Mouse (Mus musculus): Measurements from ENCODE around the gene Atf3. TPM values are rescaled to one million over a fixed set of nuclear protein-coding genes. Genes with fewer than 3 reads are reported as not detected.

The Atf3 gene
- polyA plus RNA-seq, 1 experiment from 2014 or later, result 3.6 TPM

DNA sequence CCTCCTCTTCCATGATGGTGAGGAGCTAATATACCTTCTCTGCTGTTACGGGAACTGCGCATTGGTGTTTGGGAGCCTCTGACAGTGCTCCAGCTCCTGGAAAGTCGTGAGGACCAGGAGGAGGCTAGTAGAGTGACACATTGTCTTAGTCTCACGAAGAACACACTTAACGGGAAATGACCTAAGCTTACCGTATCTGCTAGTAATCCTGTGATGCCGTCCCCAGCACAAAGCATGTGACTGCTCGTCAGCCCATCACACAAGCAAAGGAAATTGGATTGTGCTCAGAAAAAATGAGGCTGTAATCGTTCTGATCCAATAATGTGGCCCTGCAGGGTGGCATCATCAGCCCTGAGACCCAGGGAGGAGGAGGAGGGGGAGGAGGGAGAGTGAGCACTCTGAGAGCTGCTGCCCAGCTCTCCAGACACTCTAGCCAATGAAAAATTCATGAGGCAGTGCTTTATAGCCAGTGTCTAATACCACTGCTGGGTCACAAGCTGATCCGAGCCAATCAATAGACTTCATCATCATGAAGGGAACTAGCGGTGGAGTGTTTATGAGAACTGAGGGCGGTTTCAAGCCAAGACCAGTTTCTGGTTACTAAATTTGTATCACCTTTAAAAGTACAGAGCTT lies 24.3 kb upstream of the Atf3 start:
- H3K27me3 ChIP-seq (replicated peaks; ENCODE audit: control insufficient read depth, insufficient read depth, low read length), result no peaks in the 10 kb centered on the region
- ATAC-seq (replicated peaks; ENCODE audit: low FRiP score) (no peak), DNase-seq (ENCODE audit: low spot score) (no peak)
- no peak overlapping the region for H3K4me3 ChIP-seq (ENCODE audit: low read depth, low read length)
- H3K9ac ChIP-seq (ENCODE audit: low read depth, low read length), result no peak overlapping the region
- WGBS, result 68% methylated on average over 12 of the region's 12 CpGs
- no peaks in the 10 kb centered on the region for H3K4me1 ChIP-seq (replicated peaks; ENCODE audit: control insufficient read depth, insufficient read depth, low read length)
- no peaks in the 10 kb centered on the region; the same call in 1 of the 2 replicates for H3K9me3 ChIP-seq (ENCODE audit: control insufficient read depth, low read length)
- H3K27ac ChIP-seq (ENCODE audit: low read depth, low read length), result no peak overlapping the region
- peaks cover 3% of the 10 kb centered on the region; the same call in 1 of the 2 replicates for H3K36me3 ChIP-seq (ENCODE audit: control insufficient read depth, insufficient read depth, low read length)
- H3K4me2 ChIP-seq, result no peak overlapping the region

DNA sequence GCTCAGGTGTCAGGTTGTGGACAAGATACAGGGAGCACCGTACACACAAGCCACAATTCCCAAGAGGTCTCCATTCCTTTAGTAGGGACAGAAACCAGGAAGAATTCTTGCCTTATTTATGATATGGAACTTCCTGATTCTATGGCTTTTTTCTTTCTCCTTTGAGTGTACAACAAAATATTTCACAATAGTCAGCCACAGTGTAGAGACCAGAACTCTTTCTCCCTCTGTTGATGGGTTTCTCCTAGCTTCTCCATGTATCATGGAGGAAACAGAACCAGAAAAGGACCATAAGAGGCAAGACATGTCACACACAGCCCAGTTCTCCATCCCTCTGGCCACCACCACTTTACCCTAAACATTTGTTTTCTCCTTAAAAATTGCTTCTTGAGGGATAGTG lies 23.7 kb upstream of the Atf3 start:
- peaks cover 3% of the 10 kb centered on the region; the same call in 1 of the 2 replicates for H3K36me3 ChIP-seq (ENCODE audit: control insufficient read depth, insufficient read depth, low read length)
- H3K4me3 ChIP-seq (ENCODE audit: low read depth, low read length), result no peak overlapping the region
- ATAC-seq (replicated peaks; ENCODE audit: low FRiP score), result no peak
- WGBS, result 90% methylated on average over 1 of the region's 1 CpGs
- DNase-seq (ENCODE audit: low spot score), result no peak
- no peak overlapping the region for H3K27ac ChIP-seq (ENCODE audit: low read depth, low read length)
- no peaks in the 10 kb centered on the region; the same call in 1 of the 2 replicates for H3K9me3 ChIP-seq (ENCODE audit: control insufficient read depth, low read length)
- no peak overlapping the region for H3K4me2 ChIP-seq
- no peak overlapping the region for H3K9ac ChIP-seq (ENCODE audit: low read depth, low read length)
- H3K4me1 ChIP-seq (replicated peaks; ENCODE audit: control insufficient read depth, insufficient read depth, low read length), result no peaks in the 10 kb centered on the region
- H3K27me3 ChIP-seq (replicated peaks; ENCODE audit: control insufficient read depth, insufficient read depth, low read length), result no peaks in the 10 kb centered on the region

GRCm38 (mm10) chr1:191239602-191240001 lies 21.8 kb upstream of the Atf3 start:
- Histone ChIP-seq H3K36me3 (ENCODE audit: control insufficient read depth, insufficient read depth, low read length) (no peaks in the 10 kb centered on the region), H3K27ac (ENCODE audit: low read depth, low read length) (no peak overlapping the region), H3K4me3 (ENCODE audit: low read depth, low read length) (no peak overlapping the region), H3K4me2 (no peak overlapping the region), H3K4me1 (replicated peaks; ENCODE audit: control insufficient read depth, insufficient read depth, low read length) (no peaks in the 10 kb centered on the region), H3K27me3 (replicated peaks; ENCODE audit: control insufficient read depth, insufficient read depth, low read length) (no peaks in the 10 kb centered on the region), H3K9me3 (ENCODE audit: control insufficient read depth, low read length) (no peaks in the 10 kb centered on the region), H3K9ac (ENCODE audit: low read depth, low read length) (no peak overlapping the region)
- DNase-seq (ENCODE audit: low spot score) (no peak), ATAC-seq (replicated peaks; ENCODE audit: low FRiP score) (no peak)
- WGBS, result 82% methylated on average over 4 of the region's 4 CpGs

- no peak overlapping the region for H3K4me3 ChIP-seq (ENCODE audit: low read depth, low read length)
- no peaks in the 10 kb centered on the region for H3K4me1 ChIP-seq (replicated peaks; ENCODE audit: control insufficient read depth, insufficient read depth, low read length)
- H3K9ac ChIP-seq (ENCODE audit: low read depth, low read length), result no peak overlapping the region
- no peaks in the 10 kb centered on the region for H3K9me3 ChIP-seq (ENCODE audit: control insufficient read depth, low read length)
- no peaks in the 10 kb centered on the region for H3K36me3 ChIP-seq (ENCODE audit: control insufficient read depth, insufficient read depth, low read length)
- H3K27me3 ChIP-seq (replicated peaks; ENCODE audit: control insufficient read depth, insufficient read depth, low read length), result no peaks in the 10 kb centered on the region
- no peak overlapping the region for H3K4me2 ChIP-seq
- WGBS, result 85% methylated on average over 6 of the region's 6 CpGs
- ATAC-seq (replicated peaks; ENCODE audit: low FRiP score) (no peak), DNase-seq (ENCODE audit: low spot score) (no peak)
- H3K27ac ChIP-seq (ENCODE audit: low read depth, low read length), result no peak overlapping the region
These were observed 18.1 kb upstream of the Atf3 start for GRCm38 (mm10) chr1:191235788-191236542.

- Histone ChIP-seq H3K9ac (ENCODE audit: low read depth, low read length) (no peak overlapping the region), H3K27me3 (replicated peaks; ENCODE audit: control insufficient read depth, insufficient read depth, low read length) (no peaks in the 10 kb centered on the region), H3K4me1 (replicated peaks; ENCODE audit: control insufficient read depth, insufficient read depth, low read length) (no peaks in the 10 kb centered on the region), H3K9me3 (ENCODE audit: control insufficient read depth, low read length) (no peaks in the 10 kb centered on the region), H3K4me3 (ENCODE audit: low read depth, low read length) (no peak overlapping the region), H3K27ac (ENCODE audit: low read depth, low read length) (no peak overlapping the region), H3K4me2 (no peak overlapping the region), H3K36me3 (ENCODE audit: control insufficient read depth, insufficient read depth, low read length) (no peaks in the 10 kb centered on the region)
- ATAC-seq (replicated peaks; ENCODE audit: low FRiP score), result no peak
- no peak for DNase-seq (ENCODE audit: low spot score)
- WGBS, result 62% methylated on average over 4 of the region's 4 CpGs
These were observed 17.0 kb upstream of the Atf3 start for GRCm38 (mm10) chr1:191234837-191235236.

DNA sequence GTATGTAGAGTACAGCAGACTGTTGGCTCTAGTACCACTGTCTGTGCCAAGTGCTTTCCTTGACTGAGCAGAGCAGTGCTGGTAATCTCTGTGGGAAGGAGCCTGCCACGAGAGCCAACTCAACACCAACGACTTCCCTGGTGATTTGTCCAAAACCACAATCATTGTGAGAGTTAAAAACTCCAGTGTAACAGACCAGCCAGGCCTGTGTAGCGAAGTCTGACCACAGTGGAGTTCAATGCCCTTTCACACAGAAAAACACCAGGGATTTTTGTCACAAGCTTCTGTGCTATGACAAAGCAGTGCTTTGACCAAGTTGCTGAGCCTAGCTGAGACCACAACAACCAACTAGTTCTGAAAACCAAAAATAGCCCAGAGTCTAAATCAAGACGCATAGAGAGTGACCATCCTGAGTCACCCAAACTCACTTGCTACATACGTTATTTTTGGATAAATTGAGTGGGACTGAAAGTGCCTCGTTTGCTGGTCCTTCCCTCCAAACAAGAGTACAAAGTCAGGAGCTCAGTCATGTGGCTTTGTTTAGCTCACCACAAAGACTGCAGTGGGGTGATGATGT lies 12.6 kb upstream of the Atf3 start:
- 67% methylated on average over 6 of the region's 6 CpGs for WGBS

DNA sequence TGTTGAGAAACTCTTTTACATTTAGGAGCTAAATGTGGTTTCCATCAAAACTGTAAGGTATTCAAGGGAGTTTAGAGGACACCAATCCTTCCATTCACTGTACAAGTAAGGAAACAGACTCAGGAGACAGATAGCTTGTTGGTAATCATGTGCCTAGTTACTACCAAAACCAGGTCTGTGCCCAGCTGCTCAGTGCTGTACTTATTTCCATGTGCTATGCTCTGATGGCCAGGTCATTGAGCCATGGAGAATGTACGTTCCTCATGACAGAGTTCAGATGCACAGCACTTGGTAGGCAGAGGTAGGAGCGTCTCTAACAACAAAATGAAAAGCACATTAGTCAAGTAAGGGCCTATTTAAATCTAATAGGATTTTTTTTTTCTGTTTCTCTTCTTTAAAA lies 8.7 kb upstream of the Atf3 start:
- no peaks in the 10 kb centered on the region for H3K36me3 ChIP-seq (ENCODE audit: control insufficient read depth, insufficient read depth, low read length)
- H3K9ac ChIP-seq (ENCODE audit: low read depth, low read length), result no peak overlapping the region
- H3K27me3 ChIP-seq (replicated peaks; ENCODE audit: control insufficient read depth, insufficient read depth, low read length), result no peaks in the 10 kb centered on the region
- no peak overlapping the region for H3K27ac ChIP-seq (ENCODE audit: low read depth, low read length)
- H3K4me2 ChIP-seq, result no peak overlapping the region
- H3K4me1 ChIP-seq (replicated peaks; ENCODE audit: control insufficient read depth, insufficient read depth, low read length), result peaks cover 12% of the 10 kb centered on the region
- no peaks in the 10 kb centered on the region for H3K9me3 ChIP-seq (ENCODE audit: control insufficient read depth, low read length)
- H3K4me3 ChIP-seq (ENCODE audit: low read depth, low read length), result no peak overlapping the region
- WGBS, result 88% methylated on average over 2 of the region's 2 CpGs
- DNase-seq (ENCODE audit: low spot score) (no peak), ATAC-seq (replicated peaks; ENCODE audit: low FRiP score) (no peak)

More for the DNA sequence above, 12.6 kb upstream of the Atf3 start:
- H3K4me2 ChIP-seq, result no peak overlapping the region
- no peak overlapping the region for H3K9ac ChIP-seq (ENCODE audit: low read depth, low read length)
- H3K9me3 ChIP-seq (ENCODE audit: control insufficient read depth, low read length), result no peaks in the 10 kb centered on the region
- H3K27me3 ChIP-seq (replicated peaks; ENCODE audit: control insufficient read depth, insufficient read depth, low read length), result no peaks in the 10 kb centered on the region
- H3K4me3 ChIP-seq (ENCODE audit: low read depth, low read length), result no peak overlapping the region
- DNase-seq (ENCODE audit: low spot score), result no peak
- no peak overlapping the region for H3K27ac ChIP-seq (ENCODE audit: low read depth, low read length)
- H3K36me3 ChIP-seq (ENCODE audit: control insufficient read depth, insufficient read depth, low read length), result no peaks in the 10 kb centered on the region
- no peak for ATAC-seq (replicated peaks; ENCODE audit: low FRiP score)
- peaks cover under 1% of the 10 kb centered on the region; the same call in 1 of the 2 replicates for H3K4me1 ChIP-seq (replicated peaks; ENCODE audit: control insufficient read depth, insufficient read depth, low read length)

DNA sequence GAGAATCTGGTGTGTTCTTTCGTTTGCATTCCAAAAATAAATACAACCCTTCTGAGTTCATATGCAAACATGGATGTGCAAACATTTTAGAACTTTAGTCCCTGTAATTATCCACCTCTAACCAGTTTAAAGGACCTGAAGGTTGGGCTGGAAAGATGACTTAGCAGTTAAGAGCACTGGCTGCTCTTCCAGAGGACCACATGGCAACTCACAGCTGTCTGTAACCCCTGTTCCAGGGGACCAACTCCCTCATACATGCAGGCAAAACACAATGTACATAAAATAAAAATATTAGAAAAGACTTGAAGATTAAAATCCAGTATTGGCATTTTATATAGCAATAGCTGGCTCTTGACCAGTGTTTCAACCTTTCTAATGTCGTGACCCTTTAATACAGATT lies 7.9 kb upstream of the Atf3 start:
- H3K9me3 ChIP-seq (ENCODE audit: control insufficient read depth, low read length), result no peaks in the 10 kb centered on the region
- H3K4me1 ChIP-seq (replicated peaks; ENCODE audit: control insufficient read depth, insufficient read depth, low read length), result peaks cover 12% of the 10 kb centered on the region
- ATAC-seq (replicated peaks; ENCODE audit: low FRiP score), result no peak
- H3K27ac ChIP-seq (ENCODE audit: low read depth, low read length), result no peak overlapping the region
- H3K27me3 ChIP-seq (replicated peaks; ENCODE audit: control insufficient read depth, insufficient read depth, low read length), result peaks cover 3% of the 10 kb centered on the region; the same call in 1 of the 2 replicates
- no peak overlapping the region for H3K4me2 ChIP-seq
- H3K4me3 ChIP-seq (ENCODE audit: low read depth, low read length), result no peak overlapping the region
- 80% methylated on average over 2 of the region's 2 CpGs for WGBS
- no peak for DNase-seq (ENCODE audit: low spot score)
- H3K9ac ChIP-seq (ENCODE audit: low read depth, low read length), result no peak overlapping the region
- H3K36me3 ChIP-seq (ENCODE audit: control insufficient read depth, insufficient read depth, low read length), result no peaks in the 10 kb centered on the region
